Mouse (Mus musculus) CH12.LX (cell line): ENCODE data around the gene Arhgap42. TPM values are rescaled to one million over a fixed set of nuclear protein-coding genes. Genes with fewer than 3 reads are reported as not detected.

Experiments
- DNase-seq: peaks from one replicate; pipeline ENCODE4 v3.0.0-alpha.2; 2013; ENCODE audit errors: extremely low read depth
- H3K27ac ChIP-seq: 2 replicates; pipeline ENCODE4 v1.5.1; 2012; ENCODE audit warnings: low read depth, mild to moderate bottlenecking, control low read depth, moderate library complexity; ENCODE audit not compliant: insufficient read depth
- H3K27me3 ChIP-seq: replicated peaks from 2 replicates; pipeline ENCODE3; 2012; ENCODE audit warnings: inconsistent platforms
- H3K36me3 ChIP-seq, 2 experiments: replicated peaks in 1 of 2; 2 replicates each; pipeline versions ENCODE3 to v1.6.1; 2012; ENCODE audit warnings: inconsistent platforms in 1 of 2, low read length in 1 of 2, mild to moderate bottlenecking in 1 of 2, mixed read lengths in 1 of 2, moderate library complexity in 1 of 2; ENCODE audit not compliant: control insufficient read depth in 1 of 2, insufficient read depth in 1 of 2
- H3K4me1 ChIP-seq, 2 experiments: 2 replicates each; pipeline ENCODE4 v1.6.1; 2012; ENCODE audit warnings: inconsistent platforms in 1 of 2, moderate library complexity in 1 of 2; ENCODE audit not compliant: insufficient read depth in 2 of 2, control insufficient read depth in 1 of 2
- H3K4me2 ChIP-seq: 2 replicates; pipeline ENCODE4 v1.6.1; 2012; ENCODE audit warnings: low read depth, mild to moderate bottlenecking, control low read depth; ENCODE audit not compliant: poor library complexity, insufficient read depth, severe bottlenecking
- H3K4me3 ChIP-seq, 3 experiments: fragments of 150-350 bp in 1 of 3; sonication (generic) in 1 of 3; replicated peaks in 1 of 3; 2 replicates each; pipeline versions ENCODE3 to v1.5.1; 2011 to 2012; ENCODE audit warnings: low read depth in 2 of 3, low read length in 2 of 3, mild to moderate bottlenecking in 2 of 3, moderate library complexity in 2 of 3, control low read depth in 1 of 3, improper control_type of control experiment in 1 of 3, inconsistent platforms in 1 of 3, mixed read lengths in 1 of 3; ENCODE audit not compliant: poor library complexity in 1 of 3
- H3K79me2 ChIP-seq: replicated peaks from 2 replicates; pipeline ENCODE4 v1.6.1; 2012; ENCODE audit warnings: mild to moderate bottlenecking, moderate library complexity; ENCODE audit not compliant: control insufficient read depth, poor library complexity, insufficient read depth, severe bottlenecking; ENCODE audit errors: extremely low read depth
- H3K9ac ChIP-seq: 2 replicates; pipeline ENCODE4 v1.6.1; 2012; ENCODE audit warnings: low read depth, mild to moderate bottlenecking, control low read depth, moderate library complexity; ENCODE audit not compliant: insufficient read depth
- H3K9me3 ChIP-seq: replicated peaks from 2 replicates; pipeline ENCODE3; 2012; ENCODE audit warnings: low read length, inconsistent platforms, mixed read lengths
- BHLHE40 ChIP-seq: IDR thresholded peaks from 2 replicates; pipeline ENCODE4 v1.6.1; 2011; ENCODE audit warnings: mild to moderate bottlenecking, low read depth, low read length, improper control_type of control experiment
- CHD2 ChIP-seq: IDR thresholded peaks from 2 replicates; pipeline ENCODE4 v1.6.1; 2011; ENCODE audit warnings: low read length, improper control_type of control experiment
- E2F4 ChIP-seq: IDR thresholded peaks from 2 replicates; pipeline ENCODE4 v1.6.1; 2011; ENCODE audit warnings: low read depth, low read length, improper control_type of control experiment; ENCODE audit not compliant: insufficient replicate concordance
- EP300 ChIP-seq: IDR thresholded peaks from 2 replicates; pipeline ENCODE4 v1.6.1; 2011; ENCODE audit warnings: low read length, improper control_type of control experiment
- ETS1 ChIP-seq: conservative IDR thresholded peaks from 2 replicates; pipeline ENCODE4 v1.6.1; 2012; ENCODE audit warnings: low read depth, mild to moderate bottlenecking, inconsistent platforms, low read length, improper control_type of control experiment, moderate library complexity
- GABPA ChIP-seq: IDR thresholded peaks from 2 replicates; pipeline ENCODE4 v1.6.1; 2012; ENCODE audit warnings: low read depth, low read length, improper control_type of control experiment, inconsistent platforms; ENCODE audit not compliant: insufficient replicate concordance
- JUND ChIP-seq: conservative IDR thresholded peaks from 2 replicates; pipeline ENCODE4 v1.6.1; 2011; ENCODE audit warnings: low read depth, low read length, improper control_type of control experiment
- MAFK ChIP-seq: IDR thresholded peaks from 2 replicates; pipeline ENCODE4 v1.6.1; 2011; ENCODE audit warnings: low read length, improper control_type of control experiment; ENCODE audit not compliant: insufficient replicate concordance
- MAX ChIP-seq: IDR thresholded peaks from 2 replicates; pipeline ENCODE4 v1.6.1; 2011; ENCODE audit warnings: low read length, improper control_type of control experiment
- MAZ ChIP-seq: IDR thresholded peaks from 2 replicates; pipeline ENCODE4 v1.6.1; 2012; ENCODE audit warnings: low read depth, mild to moderate bottlenecking, inconsistent platforms, low read length, improper control_type of control experiment, moderate library complexity
- MEF2A ChIP-seq: IDR thresholded peaks from 2 replicates; pipeline ENCODE4 v1.6.1; 2014; ENCODE audit warnings: low read depth, mild to moderate bottlenecking, inconsistent platforms, low read length, improper control_type of control experiment, borderline replicate concordance
- MYC ChIP-seq: IDR thresholded peaks from 2 replicates; pipeline ENCODE4 v1.6.1; 2011; ENCODE audit warnings: low read depth, mild to moderate bottlenecking, improper control_type of control experiment, low read length
- NELFE ChIP-seq: IDR thresholded peaks from 2 replicates; pipeline ENCODE4 v1.6.1; 2011; ENCODE audit warnings: low read depth, low read length, improper control_type of control experiment
- PAX5 ChIP-seq: IDR thresholded peaks from 2 replicates; pipeline ENCODE4 v1.6.1; 2012; ENCODE audit warnings: low read length, inconsistent platforms, mixed read lengths
- POLR2A ChIP-seq: IDR thresholded peaks from 2 replicates; pipeline ENCODE4 v1.6.1; 2011; ENCODE audit warnings: low read depth, mild to moderate bottlenecking, improper control_type of control experiment, low read length
- RAD21 ChIP-seq: IDR thresholded peaks from 2 replicates; pipeline ENCODE4 v1.6.1; 2011; ENCODE audit warnings: low read depth, mild to moderate bottlenecking, low read length, improper control_type of control experiment, moderate library complexity
- RCOR1 ChIP-seq: conservative IDR thresholded peaks from 2 replicates; pipeline ENCODE4 v1.6.1; 2012; ENCODE audit warnings: low read depth, mild to moderate bottlenecking, inconsistent platforms, low read length, improper control_type of control experiment
- SIN3A ChIP-seq: IDR thresholded peaks from 2 replicates; pipeline ENCODE4 v1.6.1; 2012; ENCODE audit warnings: low read length, improper control_type of control experiment, inconsistent platforms
- UBTF ChIP-seq: IDR thresholded peaks from 2 replicates; pipeline ENCODE4 v1.6.1; 2012; ENCODE audit warnings: low read depth, mild to moderate bottlenecking, inconsistent platforms, low read length, improper control_type of control experiment, moderate library complexity
- USF1 ChIP-seq: IDR thresholded peaks from 2 replicates; pipeline ENCODE4 v1.6.1; 2014; ENCODE audit warnings: low read depth, mild to moderate bottlenecking, inconsistent platforms, low read length, improper control_type of control experiment
- USF2 ChIP-seq: conservative IDR thresholded peaks from 2 replicates; pipeline ENCODE4 v1.6.1; 2011; ENCODE audit warnings: low read depth, low read length, improper control_type of control experiment
- ZC3H11A ChIP-seq: IDR thresholded peaks from 2 replicates; pipeline ENCODE4 v1.6.1; 2012; ENCODE audit warnings: low read depth, mild to moderate bottlenecking, inconsistent platforms, low read length, improper control_type of control experiment
- ZMIZ1 ChIP-seq: IDR thresholded peaks from 2 replicates; pipeline ENCODE4 v1.6.1; 2012; ENCODE audit warnings: low read depth, mild to moderate bottlenecking, inconsistent platforms, low read length, improper control_type of control experiment
- ZNF384 ChIP-seq: IDR thresholded peaks from 2 replicates; pipeline ENCODE4 v1.6.1; 2012; ENCODE audit warnings: low read depth, low read length, improper control_type of control experiment, inconsistent platforms
- dilution Hi-C: fragments of 300-500 bp; cut with MboI; formaldehyde crosslinking; loops from 2 replicates; pipeline ENCODE4 v1.14.3; 2020; ENCODE audit warnings: low sequenced_read_pairs; ENCODE audit not compliant: extremely low pct_unique_long_range_greater_than_20kb, extremely low pct_ligation_motif_present
- in situ Hi-C: fragments of 300-500 bp; cut with MboI; formaldehyde crosslinking; loops from 3 replicates; pipeline ENCODE4 v1.14.3; 2019; ENCODE audit warnings: low sequenced_read_pairs, low pct_ligation_motif_present, low pct_unique_long_range_greater_than_20kb, mixed read lengths
- polyA plus RNA-seq: library from polyadenylated mRNA; unstranded; fragments of >175 nt; gene quantifications from 2 replicates; pipeline ENCODE4 v1.2.1, GENCODE M21; 2012; ENCODE audit warnings: low read depth; ENCODE audit not compliant: insufficient read length
- total RNA-seq, 2 experiments: library from RNA; depleted of rRNA; stranded (reverse); fragments of 300-350 nt in 1 of 2; fragments of >200 nt in 1 of 2; gene quantifications; 2 replicates each; pipeline ENCODE4 v1.2.3; 2012 to 2014

Arhgap42 gene
- total and polyA plus RNA-seq, 3 experiments = not detected

DNA sequence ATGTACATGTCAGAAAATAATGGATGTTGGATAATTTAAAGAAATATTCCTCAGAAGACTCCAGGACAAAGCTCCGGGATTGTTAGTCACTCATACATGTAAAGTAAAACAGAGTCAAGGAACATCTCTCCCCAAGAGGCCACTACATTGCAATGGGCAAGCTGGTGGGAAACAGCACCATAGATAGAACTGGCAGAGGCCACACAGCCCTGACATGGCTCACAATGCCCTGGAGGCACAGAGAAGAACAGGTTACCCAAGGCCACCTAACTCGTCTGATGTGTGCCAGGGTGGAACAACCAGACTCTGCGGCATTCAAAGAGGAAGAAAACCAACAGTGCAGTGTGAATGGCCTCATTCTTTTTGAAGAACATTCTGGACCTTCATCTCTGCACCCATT lies 50.7 kb downstream of the Arhgap42 start:
- Histone ChIP-seq H3K36me3 (no peaks in the 10 kb centered on the region), H3K27me3 (no peaks in the 10 kb centered on the region), H3K4me3 (no peak overlapping the region), H3K4me2 (no peak overlapping the region), H3K4me1 (no peaks in the 10 kb centered on the region), H3K27ac (no peak overlapping the region), H3K9me3 (peaks cover 14% of the 10 kb centered on the region), H3K9ac (no peak overlapping the region), H3K79me2 (no peaks in the 10 kb centered on the region)
- no peak for DNase-seq
- in situ Hi-C loops (no loop called here), dilution Hi-C loops (no loop called here)
- no peak for TF ChIP-seq SIN3A
- TF ChIP-seq RCOR1 = no peak
- TF ChIP-seq ZC3H11A = no peak
- TF ChIP-seq E2F4 = no peak
- TF ChIP-seq CHD2 = no peak
- no peak for TF ChIP-seq BHLHE40
- TF ChIP-seq ETS1 = no peak
- no peak for TF ChIP-seq POLR2A

DNA sequence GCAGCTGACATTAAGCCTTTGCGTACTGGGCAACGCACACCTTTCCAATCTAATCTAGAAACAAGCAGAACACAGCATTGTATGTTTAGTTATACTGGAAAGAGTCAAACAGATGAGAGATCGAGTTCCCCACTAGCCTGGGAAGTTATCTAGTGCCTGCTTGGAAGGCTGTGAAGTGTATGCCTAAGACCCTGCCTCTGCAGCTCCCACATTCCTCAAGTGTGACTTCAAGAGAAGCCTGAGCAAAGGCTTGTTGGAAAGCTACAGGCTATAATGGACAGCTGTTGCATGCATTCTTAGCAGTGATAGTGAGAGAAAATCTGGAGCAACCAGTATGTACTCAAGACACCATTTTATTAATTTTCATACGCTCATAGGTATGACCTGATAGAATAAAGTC lies 61.2 kb downstream of the Arhgap42 start:
- no peaks in the 10 kb centered on the region for H3K4me1 ChIP-seq
- peaks cover 20% of the 10 kb centered on the region for H3K9me3 ChIP-seq
- no peak overlapping the region for H3K9ac ChIP-seq
- in situ Hi-C loops = no loop called here
- no peak overlapping the region for H3K4me3 ChIP-seq
- no peak for TF ChIP-seq MAZ
- TF ChIP-seq USF2 = no peak
- TF ChIP-seq JUND = no peak
- no peak for TF ChIP-seq MEF2A
- TF ChIP-seq USF1 = no peak
- TF ChIP-seq ZC3H11A = no peak
- no peak for TF ChIP-seq PAX5
- no peak for TF ChIP-seq GABPA
- TF ChIP-seq UBTF = no peak
- no peak for TF ChIP-seq ZNF384
- TF ChIP-seq MYC = no peak
- TF ChIP-seq NELFE = no peak
- no peak for TF ChIP-seq MAFK
- no peak for TF ChIP-seq ZMIZ1
- no peak for TF ChIP-seq MAX
- no peak for TF ChIP-seq RAD21
- no peak for TF ChIP-seq CHD2
- TF ChIP-seq EP300 = no peak
- no peaks in the 10 kb centered on the region for H3K36me3 ChIP-seq
- no peaks in the 10 kb centered on the region for H3K79me2 ChIP-seq
- H3K27me3 ChIP-seq = no peaks in the 10 kb centered on the region
- no peak overlapping the region for H3K27ac ChIP-seq
- no peak overlapping the region for H3K4me2 ChIP-seq
- dilution Hi-C loops = no loop called here
- no peak for DNase-seq
